In genomic region chr4:9057676-9058075, GRCm38 (mm10) we compare ENCODE assay signal across 16 mouse cellular contexts.
DNase-seq lines count a peak whose midpoint lies in the region; ATAC-seq lines count a peak whose summit lies in the region.
"Had no signal": no experiment of that assay in that cellular context is flagged by ENCODE, and none has a peak within 500 bp of the region (broad histone marks: within the 10 kb centered on the region; RNA-seq: fewer than 3 reads in every experiment).

No protein-coding gene starts in this region.

- H3K4me2 ChIP-seq in forebrain, embryonic 11.5 days (ENCODE audit: low read depth, low read length, severe bottlenecking), result no peak overlapping the region
- no peak overlapping the region for H3K4me2 ChIP-seq in forebrain, embryonic 12.5 days
- no peak overlapping the region for H3K4me2 ChIP-seq in kidney, embryonic 15.5 days
- no peak overlapping the region for H3K4me2 ChIP-seq in hindbrain, embryonic 16.5 days (ENCODE audit: low read length)
- H3K4me2 ChIP-seq: hindbrain, embryonic 12.5 days; liver, embryonic 12.5 days; lung, embryonic 14.5 days; midbrain, embryonic 12.5 days had no signal

- ATAC-seq in forebrain, embryonic 11.5 days (replicated peaks; ENCODE audit: low FRiP score), result no peak
- no peak for ATAC-seq in forebrain, embryonic 12.5 days (ENCODE audit: low FRiP score)
- peak; percentile 79 for ATAC-seq in kidney, embryonic 15.5 days (replicated peaks; ENCODE audit: low FRiP score)
- no peak for ATAC-seq in hindbrain, embryonic 16.5 days
- ATAC-seq: liver, embryonic 12.5 days had no signal

- H3K9ac ChIP-seq in forebrain, embryonic 11.5 days (ENCODE audit: low read length), result no peak overlapping the region
- no peak overlapping the region for H3K9ac ChIP-seq in forebrain, embryonic 12.5 days
- no peak overlapping the region for H3K9ac ChIP-seq in kidney, embryonic 15.5 days
- H3K9ac ChIP-seq in hindbrain, embryonic 16.5 days (ENCODE audit: low read depth, low read length), result no peak overlapping the region
- H3K9ac ChIP-seq: hindbrain, embryonic 12.5 days; liver, embryonic 12.5 days; lung, embryonic 14.5 days; midbrain, embryonic 12.5 days had no signal

- DNase-seq in forebrain, embryonic 11.5 days (ENCODE audit: low spot score), result peak; percentile 26
- DNase-seq in kidney, adult 18-20 months, result no peak
- peak; percentile 90 for DNase-seq in gastrocnemius, postnatal 25 days
- peak; percentile 96 for DNase-seq in skeletal muscle tissue, adult 2 months (ENCODE audit: low read depth, low spot score)
- no peak for DNase-seq in c-Kit-positive CD71-positive TER-119-positive erythroid progenitor cells, embryonic 14.5 days (ENCODE audit: low spot score)
- DNase-seq: adrenal gland, adult 2 months; right cerebral cortex, postnatal 4 days; thymus, postnatal 36 days had no signal

- H3K27ac ChIP-seq in forebrain, embryonic 11.5 days (ENCODE audit: low read depth, low read length), result no peak overlapping the region
- H3K27ac ChIP-seq in forebrain, embryonic 12.5 days, result no peak overlapping the region
- H3K27ac ChIP-seq in kidney, embryonic 15.5 days, result no peak overlapping the region
- H3K27ac ChIP-seq in hindbrain, embryonic 16.5 days (ENCODE audit: low read depth, low read length), result no peak overlapping the region
- H3K27ac ChIP-seq: hindbrain, embryonic 12.5 days; liver, embryonic 12.5 days; macrophage; midbrain, embryonic 12.5 days had no signal

- H3K36me3 ChIP-seq in forebrain, embryonic 11.5 days (ENCODE audit: control insufficient read depth, insufficient read depth, low read length), result no peaks in the 10 kb centered on the region
- no peaks in the 10 kb centered on the region for H3K36me3 ChIP-seq in forebrain, embryonic 12.5 days (replicated peaks)
- H3K36me3 ChIP-seq in kidney, embryonic 15.5 days, result no peaks in the 10 kb centered on the region
- no peaks in the 10 kb centered on the region for H3K36me3 ChIP-seq in hindbrain, embryonic 16.5 days (ENCODE audit: control insufficient read depth, insufficient read depth, low read length)
- H3K36me3 ChIP-seq: hindbrain, embryonic 12.5 days; liver, embryonic 12.5 days; midbrain, embryonic 12.5 days had no signal

- peaks cover 13% of the 10 kb centered on the region; the same call in 1 of the 2 replicates for H3K4me1 ChIP-seq in forebrain, embryonic 11.5 days (replicated peaks; ENCODE audit: control insufficient read depth, insufficient read depth, low read length)
- H3K4me1 ChIP-seq in forebrain, embryonic 12.5 days, result peaks cover 18% of the 10 kb centered on the region
- H3K4me1 ChIP-seq in kidney, embryonic 15.5 days, result peaks cover 21% of the 10 kb centered on the region
- H3K4me1 ChIP-seq in hindbrain, embryonic 16.5 days (ENCODE audit: control insufficient read depth, insufficient read depth, low read depth, low read length), result peaks cover 7% of the 10 kb centered on the region; the same call in 1 of the 2 replicates
- H3K4me1 ChIP-seq: liver, embryonic 12.5 days had no signal

- no peaks in the 10 kb centered on the region for H3K9me3 ChIP-seq in forebrain, embryonic 11.5 days (ENCODE audit: control insufficient read depth, low read length)
- no peaks in the 10 kb centered on the region for H3K9me3 ChIP-seq in forebrain, embryonic 12.5 days
- no peaks in the 10 kb centered on the region for H3K9me3 ChIP-seq in kidney, embryonic 15.5 days (replicated peaks)
- H3K9me3 ChIP-seq in hindbrain, embryonic 16.5 days (ENCODE audit: control insufficient read depth, low read length), result no peaks in the 10 kb centered on the region
- H3K9me3 ChIP-seq: hindbrain, embryonic 12.5 days; liver, embryonic 12.5 days; midbrain, embryonic 12.5 days had no signal

- no peaks in the 10 kb centered on the region for H3K27me3 ChIP-seq in forebrain, embryonic 11.5 days (ENCODE audit: control insufficient read depth, insufficient read depth, low read length)
- no peaks in the 10 kb centered on the region for H3K27me3 ChIP-seq in forebrain, embryonic 12.5 days
- H3K27me3 ChIP-seq in kidney, embryonic 15.5 days, result no peaks in the 10 kb centered on the region
- H3K27me3 ChIP-seq in hindbrain, embryonic 16.5 days (replicated peaks; ENCODE audit: control insufficient read depth, insufficient read depth, low read length), result no peaks in the 10 kb centered on the region
- H3K27me3 ChIP-seq: hindbrain, embryonic 12.5 days; liver, embryonic 12.5 days; midbrain, embryonic 12.5 days had no signal

- H3K4me3 ChIP-seq in forebrain, embryonic 11.5 days (ENCODE audit: low read depth, low read length), result no peak overlapping the region
- no peak overlapping the region for H3K4me3 ChIP-seq in forebrain, embryonic 12.5 days (replicated peaks)
- no peak overlapping the region for H3K4me3 ChIP-seq in kidney, embryonic 15.5 days (replicated peaks)
- no peak overlapping the region for H3K4me3 ChIP-seq in hindbrain, embryonic 16.5 days (ENCODE audit: low read length)
- H3K4me3 ChIP-seq: hindbrain, embryonic 12.5 days; liver, embryonic 12.5 days; midbrain, embryonic 12.5 days had no signal

- 69% methylated on average over 4 of the region's 4 CpGs for WGBS in forebrain, embryonic 11.5 days
- WGBS in forebrain, embryonic 12.5 days, result 68% methylated on average over 4 of the region's 4 CpGs
- 33% methylated on average over 4 of the region's 4 CpGs for WGBS in kidney, embryonic 15.5 days
- 72% methylated on average over 4 of the region's 4 CpGs for WGBS in hindbrain, embryonic 16.5 days

Comparison
In these comparisons a context has a peak if more than half of its experiments do, and no peak if none do; other contexts are left out.
1. DNase-seq: peak in forebrain, embryonic 11.5 days (single experiment), gastrocnemius, postnatal 25 days (single experiment) and skeletal muscle tissue, adult 2 months (single experiment); none in kidney, adult 18-20 months (single experiment) and c-Kit-positive CD71-positive TER-119-positive erythroid progenitor cells, embryonic 14.5 days (single experiment).